Mouse (Mus musculus) hindbrain, embryonic 10.5 days (tissue): ENCODE data around the gene Omp. TPM values are rescaled to one million over a fixed set of nuclear protein-coding genes. Genes with fewer than 3 reads are reported as not detected.

Experiments used
- DNase-seq: peaks from one replicate; pipeline ENCODE4 v3.0.0-alpha.2; 2017; ENCODE audit warnings: low spot score
- H3K27ac ChIP-seq: fragments of 300-500 bp; sonication (generic); 2 replicates; pipeline ENCODE4 v1.5.1; 2016; ENCODE audit warnings: mild to moderate bottlenecking, moderate library complexity
- H3K27me3 ChIP-seq: fragments of 300-500 bp; sonication (generic); 2 replicates; pipeline ENCODE4 v1.6.1; 2016; ENCODE audit warnings: mild to moderate bottlenecking; ENCODE audit not compliant: poor library complexity, insufficient read depth, severe bottlenecking
- H3K36me3 ChIP-seq: fragments of 300-500 bp; sonication (generic); 2 replicates; pipeline ENCODE4 v1.6.1; 2016; ENCODE audit warnings: mild to moderate bottlenecking, moderate library complexity
- H3K4me1 ChIP-seq: fragments of 300-500 bp; sonication (generic); replicated peaks from 2 replicates; pipeline ENCODE4 v1.6.1; 2016; ENCODE audit warnings: mild to moderate bottlenecking
- H3K4me3 ChIP-seq: fragments of 300-500 bp; sonication (generic); 2 replicates; pipeline ENCODE4 v1.5.1; 2016; ENCODE audit warnings: mild to moderate bottlenecking, moderate library complexity
- H3K9me3 ChIP-seq: fragments of 300-500 bp; sonication (generic); 2 replicates; pipeline ENCODE4 v1.6.1; 2016; ENCODE audit warnings: mild to moderate bottlenecking, moderate library complexity
- WGBS: fragments of 180-500 bp; shearing (Covaris S2); methylation state at CpG from one replicate; pipeline ENCODE4 v1.1.7; 2016; 5-methylcytosine and 5-hydroxymethylcytosine counted together
- polyA plus RNA-seq: library from polyadenylated mRNA; unstranded; fragments of >200 nt; fragmentation: Nextera tagmentation; extraction: Ambion mirVana; gene quantifications from 2 replicates; pipeline ENCODE4 v1.2.1, GENCODE M21; 2016

The Omp gene
- polyA plus RNA-seq, 1 experiment from 2014 or later = 0.13 TPM

GRCm38 (mm10) chr7:98162239-98162638 is 16.9 kb upstream of the Omp start:
- Histone ChIP-seq H3K4me3 (no peak overlapping the region), H3K4me1 (peaks cover 72% of the 10 kb centered on the region), H3K9me3 (no peaks in the 10 kb centered on the region), H3K27ac (no peak overlapping the region), H3K27me3 (no peaks in the 10 kb centered on the region; the same call in 1 of the 2 replicates), H3K36me3 (no peaks in the 10 kb centered on the region)
- no peak for DNase-seq
- WGBS = 80% methylated on average over 6 of the region's 6 CpGs

- no peaks in the 10 kb centered on the region; the same call in 1 of the 2 replicates for H3K27me3 ChIP-seq
- DNase-seq = no peak
- H3K4me1 ChIP-seq = peaks cover 83% of the 10 kb centered on the region
- H3K36me3 ChIP-seq = no peaks in the 10 kb centered on the region
- H3K9me3 ChIP-seq = no peaks in the 10 kb centered on the region
- WGBS = 61% methylated on average over 8 of the region's 8 CpGs
- no peak overlapping the region for H3K4me3 ChIP-seq
- H3K27ac ChIP-seq = peak overlapping the region; percentile 59; the same call in 1 of the 2 replicates
These were observed 14.9 kb upstream of the Omp start for GRCm38 (mm10) chr7:98160041-98160740.

GRCm38 (mm10) chr7:98158481-98158880 is 13.2 kb upstream of the Omp start:
- H3K4me3 ChIP-seq = no peak overlapping the region
- DNase-seq = no peak
- H3K4me1 ChIP-seq = peaks cover 66% of the 10 kb centered on the region
- no peaks in the 10 kb centered on the region; the same call in 1 of the 2 replicates for H3K27me3 ChIP-seq
- no peak overlapping the region for H3K27ac ChIP-seq
- no peaks in the 10 kb centered on the region for H3K9me3 ChIP-seq
- 53% methylated on average over 8 of the region's 8 CpGs for WGBS
- H3K36me3 ChIP-seq = no peaks in the 10 kb centered on the region

- Histone ChIP-seq H3K27ac (no peak overlapping the region), H3K9me3 (no peaks in the 10 kb centered on the region), H3K4me3 (no peak overlapping the region), H3K36me3 (no peaks in the 10 kb centered on the region), H3K4me1 (peaks cover 64% of the 10 kb centered on the region), H3K27me3 (0 out of 2 replicates have a peak, but pooled peaks cover 3% of the 10 kb centered on the region)
- WGBS = 64% methylated on average over 5 of the region's 5 CpGs
- DNase-seq = no peak
These were observed 12.5 kb upstream of the Omp start for GRCm38 (mm10) chr7:98157636-98158332.

- H3K9me3 ChIP-seq = no peaks in the 10 kb centered on the region
- WGBS = 61% methylated on average over 3 of the region's 3 CpGs
- no peak for DNase-seq
- peaks cover 67% of the 10 kb centered on the region for H3K4me1 ChIP-seq
- H3K27ac ChIP-seq = peak overlapping the region; percentile 57
- H3K4me3 ChIP-seq = no peak overlapping the region
- no peaks in the 10 kb centered on the region for H3K36me3 ChIP-seq
- H3K27me3 ChIP-seq = peaks cover 12% of the 10 kb centered on the region; the same call in 1 of the 2 replicates
These were observed 11.0 kb upstream of the Omp start for GRCm38 (mm10) chr7:98156280-98156665.

GRCm38 (mm10) chr7:98155546-98156279 is 10.4 kb upstream of the Omp start:
- H3K4me3 ChIP-seq = no peak overlapping the region
- no peaks in the 10 kb centered on the region for H3K9me3 ChIP-seq
- H3K36me3 ChIP-seq = no peaks in the 10 kb centered on the region
- peaks cover 12% of the 10 kb centered on the region; the same call in 1 of the 2 replicates for H3K27me3 ChIP-seq
- peak overlapping the region; percentile 57 for H3K27ac ChIP-seq
- peaks cover 66% of the 10 kb centered on the region for H3K4me1 ChIP-seq
- peak; percentile 69 for DNase-seq
- WGBS = 27% methylated on average over 8 of the region's 8 CpGs

GRCm38 (mm10) chr7:98153892-98154291 is 8.6 kb upstream of the Omp start:
- Histone ChIP-seq H3K36me3 (no peaks in the 10 kb centered on the region), H3K27me3 (peaks cover 12% of the 10 kb centered on the region; the same call in 1 of the 2 replicates), H3K4me3 (no peak overlapping the region), H3K27ac (no peak overlapping the region), H3K9me3 (no peaks in the 10 kb centered on the region), H3K4me1 (peaks cover 68% of the 10 kb centered on the region)
- no peak for DNase-seq
- WGBS = 74% methylated on average over 5 of the region's 5 CpGs

GRCm38 (mm10) chr7:98153345-98153744 is 8.0 kb upstream of the Omp start:
- peaks cover 68% of the 10 kb centered on the region for H3K4me1 ChIP-seq
- H3K9me3 ChIP-seq = no peaks in the 10 kb centered on the region
- peaks cover 12% of the 10 kb centered on the region; the same call in 1 of the 2 replicates for H3K27me3 ChIP-seq
- H3K4me3 ChIP-seq = no peak overlapping the region
- no peak for DNase-seq
- 32% methylated on average over 3 of the region's 3 CpGs for WGBS
- no peak overlapping the region for H3K27ac ChIP-seq
- H3K36me3 ChIP-seq = no peaks in the 10 kb centered on the region

GRCm38 (mm10) chr7:98152400-98152799 is 7.1 kb upstream of the Omp start:
- H3K4me3 ChIP-seq = no peak overlapping the region
- peaks cover 12% of the 10 kb centered on the region; the same call in 1 of the 2 replicates for H3K27me3 ChIP-seq
- peaks cover 68% of the 10 kb centered on the region for H3K4me1 ChIP-seq
- no peaks in the 10 kb centered on the region for H3K36me3 ChIP-seq
- WGBS = 66% methylated on average over 8 of the region's 8 CpGs
- no peak overlapping the region for H3K27ac ChIP-seq
- no peaks in the 10 kb centered on the region for H3K9me3 ChIP-seq
- no peak for DNase-seq

- Histone ChIP-seq H3K4me3 (no peak overlapping the region), H3K27ac (peak overlapping the region; percentile 53; the same call in 1 of the 2 replicates), H3K27me3 (peaks cover 19% of the 10 kb centered on the region; the same call in 1 of the 2 replicates), H3K4me1 (peaks cover 64% of the 10 kb centered on the region), H3K9me3 (no peaks in the 10 kb centered on the region), H3K36me3 (no peaks in the 10 kb centered on the region)
- DNase-seq = no peak
- WGBS = 43% methylated on average over 5 of the region's 5 CpGs
These were observed 5.2 kb upstream of the Omp start for GRCm38 (mm10) chr7:98150525-98150924.

GRCm38 (mm10) chr7:98149802-98150201 is 4.5 kb upstream of the Omp start:
- DNase-seq = no peak
- Histone ChIP-seq H3K9me3 (no peaks in the 10 kb centered on the region), H3K4me3 (no peak overlapping the region), H3K27me3 (peaks cover 22% of the 10 kb centered on the region; the same call in 1 of the 2 replicates), H3K4me1 (peaks cover 63% of the 10 kb centered on the region), H3K27ac (peak overlapping the region; percentile 53; the same call in 1 of the 2 replicates), H3K36me3 (peaks cover under 1% of the 10 kb centered on the region; the same call in 1 of the 2 replicates)
- WGBS = 19% methylated on average over 3 of the region's 3 CpGs

- no peaks in the 10 kb centered on the region for H3K9me3 ChIP-seq
- WGBS = 61% methylated on average over 10 of the region's 10 CpGs
- peaks cover 2% of the 10 kb centered on the region; the same call in 1 of the 2 replicates for H3K36me3 ChIP-seq
- H3K4me3 ChIP-seq = no peak overlapping the region
- H3K27ac ChIP-seq = no peak overlapping the region
- H3K27me3 ChIP-seq = peaks cover 23% of the 10 kb centered on the region; the same call in 1 of the 2 replicates
- DNase-seq = no peak
- H3K4me1 ChIP-seq = peaks cover 70% of the 10 kb centered on the region
These were observed 3.6 kb upstream of the Omp start for GRCm38 (mm10) chr7:98148721-98149407.
